Mouse (Mus musculus) CH12.LX (cell line): Measurements from ENCODE around the gene Glis3.

Experiments
- CTCF ChIP-seq, 2 experiments: IDR thresholded peaks in 1 of 2; conservative IDR thresholded peaks in 1 of 2; 2 replicates each; pipeline ENCODE4 v1.5.1; 2011 to 2012; ENCODE audit warnings: low read depth in 2 of 2, low read length in 2 of 2, improper control_type of control experiment in 1 of 2, inconsistent platforms in 1 of 2, mild to moderate bottlenecking in 1 of 2, moderate library complexity in 1 of 2
- ELF1 ChIP-seq: IDR thresholded peaks from 2 replicates; pipeline ENCODE4 v1.6.1; 2014; ENCODE audit warnings: low read depth, mild to moderate bottlenecking, inconsistent platforms, low read length, improper control_type of control experiment
- EP300 ChIP-seq: IDR thresholded peaks from 2 replicates; pipeline ENCODE4 v1.6.1; 2011; ENCODE audit warnings: low read length, improper control_type of control experiment
- GABPA ChIP-seq: IDR thresholded peaks from 2 replicates; pipeline ENCODE4 v1.6.1; 2012; ENCODE audit warnings: low read depth, low read length, improper control_type of control experiment, inconsistent platforms; ENCODE audit not compliant: insufficient replicate concordance
- HCFC1 ChIP-seq: IDR thresholded peaks from 2 replicates; pipeline ENCODE4 v1.6.1; 2012; ENCODE audit warnings: low read depth, mild to moderate bottlenecking, inconsistent platforms, low read length, improper control_type of control experiment
- IRF4 ChIP-seq: IDR thresholded peaks from 2 replicates; pipeline ENCODE4 v1.6.1; 2014; ENCODE audit warnings: low read depth, mild to moderate bottlenecking, inconsistent platforms, low read length, improper control_type of control experiment
- JUN ChIP-seq: IDR thresholded peaks from 2 replicates; pipeline ENCODE4 v1.6.1; 2011; ENCODE audit warnings: low read depth, mild to moderate bottlenecking, low read length, improper control_type of control experiment, moderate library complexity; ENCODE audit not compliant: insufficient read depth
- JUND ChIP-seq: conservative IDR thresholded peaks from 2 replicates; pipeline ENCODE4 v1.6.1; 2011; ENCODE audit warnings: low read depth, low read length, improper control_type of control experiment
- MAZ ChIP-seq: IDR thresholded peaks from 2 replicates; pipeline ENCODE4 v1.6.1; 2012; ENCODE audit warnings: low read depth, mild to moderate bottlenecking, inconsistent platforms, low read length, improper control_type of control experiment, moderate library complexity
- MEF2A ChIP-seq: IDR thresholded peaks from 2 replicates; pipeline ENCODE4 v1.6.1; 2014; ENCODE audit warnings: low read depth, mild to moderate bottlenecking, inconsistent platforms, low read length, improper control_type of control experiment, borderline replicate concordance
- NRF1 ChIP-seq: IDR thresholded peaks from 2 replicates; pipeline ENCODE4 v1.6.1; 2014; ENCODE audit warnings: low read depth, mild to moderate bottlenecking, inconsistent platforms, low read length, improper control_type of control experiment, moderate library complexity
- POLR2A ChIP-seq: IDR thresholded peaks from 2 replicates; pipeline ENCODE4 v1.6.1; 2011; ENCODE audit warnings: low read depth, mild to moderate bottlenecking, improper control_type of control experiment, low read length
- SIN3A ChIP-seq: IDR thresholded peaks from 2 replicates; pipeline ENCODE4 v1.6.1; 2012; ENCODE audit warnings: low read length, improper control_type of control experiment, inconsistent platforms

- TF ChIP-seq CTCF (conservative IDR thresholded peaks at IDR 0.05 in 1 of 2, IDR thresholded peaks at IDR 0.05 in 1 of 2; ENCODE audit: low read depth in 2 of 2, low read length in 2 of 2) (no peak), MEF2A (no peak), POLR2A (no peak), EP300 (no peak), MAZ (no peak), NRF1 (no peak), SIN3A (no peak), JUND (no peak), ELF1 (no peak), GABPA (no peak), IRF4 (no peak), JUN (no peak), HCFC1 (no peak)
Observed at GRCm38 (mm10) chr19:28505376-28505775, 174.5 kb downstream of the Glis3 start.
